Mouse (Mus musculus) left cerebral cortex, postnatal 14 days (tissue): ENCODE measurements around the gene Usp32. TPM values are rescaled to one million over a fixed set of nuclear protein-coding genes. Genes with fewer than 3 reads are reported as not detected.

Experiments used
- DNase-seq, 2 experiments: peaks; one replicate each; pipeline ENCODE4 v3.0.0; 2021 to 2022; ENCODE audit warnings: low spot score in 2 of 2, mixed read lengths in 1 of 2
- intact Hi-C: fragments of 180-260 bp; cut with DNase I; formaldehyde crosslinking; loops from one replicate; pipeline ENCODE4 v1.15.1; 2025
- total RNA-seq, 2 experiments: library from RNA; stranded (reverse); gene quantifications; 2 replicates each; pipeline ENCODE4 v1.2.3; 2021

Gene Usp32
- total RNA-seq, 2 experiments from 2014 or later = 92.5 to 99.8 TPM

DNA sequence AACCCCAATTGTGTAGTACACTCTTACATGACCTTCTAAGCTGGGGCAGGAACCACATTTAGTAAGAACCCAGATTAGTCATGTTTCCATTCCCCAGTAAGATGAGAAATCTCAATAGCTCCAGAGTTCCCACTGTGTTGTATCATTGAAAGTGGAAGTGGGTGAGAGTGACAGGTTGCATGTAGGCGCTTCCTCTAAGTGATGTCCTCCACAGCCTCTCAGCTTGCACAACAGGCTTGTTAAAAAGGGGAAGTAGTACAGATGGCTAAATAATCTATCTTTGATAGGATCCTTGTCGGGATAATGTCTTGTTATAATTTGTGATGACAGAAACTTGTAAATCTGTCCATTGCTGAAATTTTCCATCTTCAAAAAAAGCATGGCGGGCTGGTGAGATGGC lies 136.4 kb downstream of the Usp32 start:
- DNase-seq = peak; percentile 18 to 21
- intact Hi-C loops = no loop called here

DNA sequence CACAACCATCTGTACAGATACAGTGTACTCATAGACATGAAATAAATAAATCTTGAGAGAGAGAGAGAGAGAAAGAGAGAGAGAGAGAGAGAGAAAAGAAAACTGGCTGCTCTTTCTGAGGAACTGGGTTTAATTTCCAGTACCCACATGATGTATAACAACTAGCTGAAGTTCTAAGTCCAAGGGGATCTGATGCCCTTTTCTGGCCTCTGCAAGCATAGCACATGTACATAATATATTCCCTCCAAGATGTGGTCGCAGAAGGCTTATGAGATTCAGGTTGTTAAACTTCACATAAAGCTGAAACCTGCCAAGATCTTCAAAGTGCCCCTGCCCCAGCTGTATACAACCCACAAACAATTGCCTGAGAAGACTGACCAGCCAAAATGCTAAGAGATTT lies 144.7 kb downstream of the Usp32 start:
- intact Hi-C loops = no loop called here
- DNase-seq = no peak

DNA sequence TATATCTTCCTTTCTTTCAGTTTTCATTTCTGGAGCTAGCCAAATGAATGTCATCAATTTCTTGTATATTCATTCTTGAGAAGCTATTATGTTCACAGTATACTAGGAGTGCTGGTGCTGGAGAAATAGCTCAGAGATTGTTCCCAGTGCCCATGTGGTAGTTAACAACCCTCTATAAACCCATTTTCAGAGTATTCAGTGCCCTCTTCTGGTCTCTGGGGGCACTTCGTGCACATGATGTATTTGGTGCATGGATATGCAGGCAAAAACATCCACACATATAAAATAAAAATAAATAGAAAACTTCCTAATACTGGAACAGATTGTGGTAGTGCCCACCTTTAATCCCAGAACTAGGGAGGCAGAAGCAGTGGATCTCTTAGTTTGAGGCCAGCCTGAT lies 147.0 kb downstream of the Usp32 start:
- intact Hi-C loops = no loop called here
- DNase-seq = no peak

DNA sequence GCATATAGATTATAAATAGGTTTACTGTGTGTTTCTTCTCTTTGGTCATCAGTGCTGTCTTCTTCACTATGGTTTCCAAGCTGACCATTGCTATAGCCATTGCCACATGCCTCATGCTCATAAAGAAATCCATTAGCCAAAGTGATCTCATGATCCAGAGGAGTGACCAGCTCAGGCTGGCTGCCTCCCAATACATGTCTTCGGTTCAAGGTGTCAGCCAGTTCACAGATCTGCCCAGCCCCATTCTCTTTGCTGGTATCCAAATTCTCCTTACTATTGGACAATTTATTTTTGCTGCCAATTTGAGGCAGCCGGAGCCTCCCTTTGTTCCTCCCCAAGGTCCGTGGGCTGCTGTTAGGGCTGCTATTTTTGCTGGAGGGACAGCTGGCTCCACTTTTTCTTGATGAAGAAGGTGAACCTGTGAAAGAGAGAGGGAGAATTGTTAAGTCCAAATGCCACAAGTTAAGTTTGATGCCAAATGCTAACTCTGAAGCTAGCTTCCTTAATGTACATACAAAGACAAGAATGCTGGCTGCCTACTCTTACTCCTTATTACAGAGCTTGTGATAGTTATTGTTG lies 151.5 kb downstream of the Usp32 start:
- no peak for DNase-seq
- intact Hi-C loops = no loop called here

DNA sequence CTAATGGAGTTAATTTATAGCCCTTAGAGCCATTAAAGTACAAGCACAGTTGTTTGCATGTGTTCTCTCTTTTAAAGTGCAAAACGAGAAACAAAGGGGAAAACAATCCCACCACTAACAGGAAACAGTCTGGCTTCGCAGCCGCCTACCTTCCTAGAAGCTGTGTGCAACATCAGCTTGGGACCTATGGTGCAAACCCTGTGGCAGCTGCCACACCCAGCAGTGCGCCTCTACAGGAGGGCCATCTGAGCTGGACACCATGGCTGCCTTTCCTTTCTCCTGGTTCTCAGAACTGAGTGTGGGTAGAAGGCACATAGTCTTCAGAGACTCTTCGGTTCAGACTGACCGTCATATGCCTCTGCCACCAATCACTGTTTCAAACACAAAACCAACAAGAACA lies 154.5 kb downstream of the Usp32 start:
- intact Hi-C loops = no loop called here
- no peak for DNase-seq

DNA sequence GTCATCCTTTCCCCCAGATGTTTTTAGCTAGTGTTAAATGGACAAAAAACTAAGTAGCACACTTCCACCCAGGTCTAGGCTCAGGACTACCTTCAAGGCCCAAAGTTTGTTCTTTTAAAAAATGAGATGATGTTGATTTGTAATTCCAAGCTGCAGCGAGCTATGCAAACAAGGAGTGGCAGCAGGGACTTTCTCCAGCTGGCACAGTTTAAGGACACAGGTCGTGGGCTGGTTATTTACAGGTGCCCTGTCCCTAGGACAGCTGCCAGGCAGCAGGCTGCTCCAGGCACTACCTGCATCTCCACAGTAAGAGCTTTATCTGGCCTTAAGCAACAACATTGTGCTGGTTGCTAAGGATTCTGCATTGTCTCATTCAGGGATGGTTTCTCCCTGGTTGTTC lies 159.3 kb downstream of the Usp32 start:
- no peak for DNase-seq

DNA sequence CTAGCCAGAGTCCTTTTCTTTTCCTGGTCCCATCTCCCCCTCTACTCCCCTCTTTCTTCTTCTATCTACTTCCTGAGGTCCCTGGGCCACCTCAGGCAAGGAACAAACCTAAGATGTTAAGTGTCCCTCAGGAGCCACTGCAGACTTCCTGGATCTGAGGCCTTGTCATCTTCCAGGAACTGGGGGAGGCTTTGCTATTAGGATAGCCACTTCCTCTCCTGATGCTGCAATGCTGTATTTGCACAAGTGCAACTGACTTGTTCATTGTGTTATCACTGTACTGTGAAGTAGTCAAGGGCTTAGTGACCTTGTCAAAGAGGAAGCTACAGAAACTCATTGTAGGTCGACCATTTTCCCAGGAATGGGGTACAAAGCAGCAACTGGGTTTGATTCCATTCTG lies 160.6 kb downstream of the Usp32 start:
- intact Hi-C loops = loop anchor here (2.0 kb wide), 1 partner anchor 61 kb away; no protein-coding TSS in a partner anchor
- no peak for DNase-seq

More for the DNA sequence above, 159.3 kb downstream of the Usp32 start:
- intact Hi-C loops = no loop called here

DNA sequence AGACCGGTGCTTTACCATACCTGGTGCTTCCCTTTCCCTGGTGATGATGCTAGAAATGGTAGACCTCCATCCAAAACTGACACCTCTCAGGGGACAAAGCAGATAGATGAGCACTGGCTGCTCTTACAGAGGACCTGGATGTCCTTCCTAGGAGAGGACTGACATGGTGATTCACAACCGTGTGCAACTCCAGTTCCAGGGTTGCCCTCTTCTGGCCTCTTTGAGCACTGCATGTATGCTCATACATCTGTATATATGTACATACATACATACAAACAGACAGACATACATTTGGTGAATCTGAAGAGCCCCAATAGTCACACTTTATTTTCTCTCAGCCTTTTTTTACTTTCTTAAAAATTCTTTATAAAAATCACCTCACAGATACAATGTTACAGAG lies 161.8 kb downstream of the Usp32 start:
- intact Hi-C loops = loop anchor here (2.0 kb wide), 1 partner anchor 59 kb away; no protein-coding TSS in a partner anchor

DNA sequence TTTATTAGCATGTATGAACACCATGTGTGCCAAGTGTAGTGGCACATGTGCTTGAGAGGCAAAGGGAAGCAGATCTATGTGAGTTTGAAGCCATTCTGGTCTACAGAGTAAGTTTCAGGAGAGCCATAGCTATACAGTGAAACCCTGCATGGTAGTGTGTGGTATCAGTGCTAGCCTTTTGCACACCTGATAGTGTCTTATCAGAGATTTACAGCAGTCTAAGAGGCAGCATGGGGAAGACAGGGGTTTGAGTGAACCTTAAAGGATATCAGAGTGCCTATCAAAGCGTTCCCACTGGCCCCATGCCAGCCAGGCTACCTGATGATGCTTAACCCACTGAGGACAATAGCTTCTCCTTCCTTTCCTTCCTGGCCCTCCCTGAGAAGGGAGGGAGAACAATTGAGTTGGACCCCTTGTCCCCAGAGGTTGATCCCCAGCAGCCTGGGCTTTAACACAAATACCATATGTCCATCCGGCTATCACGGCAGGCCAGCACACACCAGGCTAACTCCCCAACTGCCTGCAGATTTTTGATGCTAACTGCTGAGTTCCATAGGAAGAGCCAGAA lies 162.5 kb downstream of the Usp32 start:
- intact Hi-C loops = no loop called here
- no peak for DNase-seq

More for the DNA sequence above, 161.8 kb downstream of the Usp32 start:
- DNase-seq = peak; percentile 68

DNA sequence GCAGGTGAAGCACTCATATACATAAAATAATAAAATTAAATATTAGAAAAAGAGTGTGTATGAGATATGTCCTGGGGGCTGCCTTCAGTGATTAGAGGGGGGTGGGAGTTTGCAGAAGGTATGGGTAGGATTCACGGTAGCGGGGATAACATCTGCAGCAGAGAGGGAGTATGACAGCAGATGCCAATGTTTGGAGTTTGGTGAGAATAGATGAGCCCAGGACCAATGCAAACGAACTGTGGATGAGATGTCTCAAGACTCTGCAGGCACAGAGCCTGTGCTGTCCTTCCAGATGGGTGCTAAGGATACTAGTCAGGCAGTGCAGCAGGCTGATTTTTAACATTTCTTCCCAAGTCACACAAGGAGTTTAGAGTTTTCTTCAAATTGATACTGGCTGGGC lies 163.3 kb downstream of the Usp32 start:
- intact Hi-C loops = no loop called here

DNA sequence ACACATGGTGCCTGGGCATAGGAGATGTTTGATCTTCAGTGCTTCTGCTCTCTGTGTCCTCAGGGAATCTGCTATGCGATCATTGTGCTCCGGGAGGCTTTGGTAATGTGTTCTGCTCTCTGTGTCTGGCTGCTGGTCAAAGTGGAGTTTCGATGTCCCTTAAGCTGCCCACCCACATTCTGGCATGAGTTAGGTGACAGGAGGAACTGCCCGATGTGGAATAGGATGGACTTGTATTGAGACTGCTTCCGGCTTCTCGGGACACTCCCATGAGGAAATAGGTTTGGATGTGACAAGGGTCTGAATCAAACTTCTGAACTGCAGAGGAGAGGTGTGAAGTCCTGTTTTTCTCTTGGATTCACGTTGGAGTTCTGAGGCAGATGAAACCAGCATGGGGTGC lies 165.4 kb downstream of the Usp32 start:
- intact Hi-C loops = no loop called here
- no peak for DNase-seq

More for the DNA sequence above, 163.3 kb downstream of the Usp32 start:
- DNase-seq = no peak

DNA sequence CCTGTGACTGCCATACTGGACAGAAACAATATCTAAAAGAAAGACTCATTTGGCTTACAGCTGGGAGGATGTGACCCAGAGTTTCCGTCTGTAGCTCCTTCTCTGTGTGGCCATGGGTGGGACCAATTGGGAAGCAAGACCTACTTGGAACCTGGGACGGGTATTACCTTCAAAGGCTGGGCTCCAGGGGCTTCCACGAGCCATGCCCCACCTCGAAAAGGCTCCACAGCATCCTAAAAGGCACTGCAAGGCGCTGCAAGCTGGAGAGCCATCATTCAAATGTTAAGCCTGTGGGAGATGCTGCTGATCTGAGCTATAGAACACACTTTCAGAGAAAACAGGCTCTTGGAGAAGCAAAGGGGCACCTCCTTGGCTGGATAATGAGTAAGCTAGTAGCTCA lies 166.3 kb downstream of the Usp32 start:
- DNase-seq = no peak
- intact Hi-C loops = no loop called here

DNA sequence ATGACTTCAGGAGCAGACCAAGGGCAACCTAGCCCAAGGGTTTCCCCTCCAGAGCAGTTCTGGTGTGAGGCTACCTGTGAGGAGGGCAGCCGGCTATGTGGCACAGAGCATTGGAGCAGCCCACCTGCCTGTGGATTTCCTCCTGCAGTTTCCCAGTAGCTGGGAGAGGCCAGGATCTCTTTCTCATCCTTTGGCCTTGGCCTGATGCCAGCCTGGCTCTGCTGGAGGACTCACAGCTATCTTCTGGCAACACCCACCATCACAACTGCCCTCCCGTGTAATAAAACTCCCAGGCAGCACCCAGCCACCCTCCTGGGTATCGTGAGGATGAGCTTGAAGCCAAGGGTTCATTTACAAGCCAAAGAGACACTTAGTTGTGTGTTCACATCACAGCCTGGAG lies 167.9 kb downstream of the Usp32 start:
- intact Hi-C loops = no loop called here
- no peak for DNase-seq

DNA sequence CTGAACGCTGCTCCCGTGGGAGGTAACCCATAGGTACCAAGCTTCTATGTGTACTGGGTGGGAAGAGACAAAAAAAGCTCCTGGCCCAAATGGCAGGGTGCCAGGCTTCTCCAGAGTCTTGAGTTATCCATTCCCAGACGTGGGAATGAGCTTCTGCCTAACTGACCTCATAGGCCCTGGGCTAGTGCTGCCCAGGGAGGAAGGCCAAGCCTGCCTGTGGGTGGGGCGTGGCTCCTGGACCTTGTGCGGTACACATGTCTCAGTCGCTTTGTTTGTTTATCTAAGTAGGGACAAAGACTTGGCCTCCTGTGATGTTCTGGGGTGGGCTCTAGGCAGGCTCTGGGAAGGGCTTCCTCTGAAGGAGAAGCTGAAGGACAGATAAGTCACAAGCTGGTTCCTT lies 171.2 kb downstream of the Usp32 start:
- peak; percentile 52 to 68 for DNase-seq
- intact Hi-C loops = no loop called here

DNA sequence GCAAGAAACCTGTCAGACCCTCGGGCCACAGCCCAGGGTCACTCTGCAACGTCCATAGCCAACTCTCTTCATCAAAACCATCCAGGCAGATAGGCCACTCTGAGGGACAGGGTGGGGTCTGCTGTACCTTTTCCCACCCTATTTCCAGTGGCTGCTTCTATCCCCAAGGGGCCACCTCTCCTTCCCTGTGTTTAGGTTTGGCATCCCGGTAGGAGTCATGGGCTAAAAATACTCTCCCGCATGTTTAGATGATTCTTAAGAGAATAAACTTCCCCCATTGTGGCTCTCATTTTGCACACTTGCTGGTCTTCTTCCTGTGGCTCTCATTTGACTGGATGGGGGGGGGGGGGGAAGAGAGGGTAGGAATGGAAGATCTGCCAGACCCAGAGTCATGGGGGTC lies 171.7 kb downstream of the Usp32 start:
- intact Hi-C loops = no loop called here
- DNase-seq = no peak

DNA sequence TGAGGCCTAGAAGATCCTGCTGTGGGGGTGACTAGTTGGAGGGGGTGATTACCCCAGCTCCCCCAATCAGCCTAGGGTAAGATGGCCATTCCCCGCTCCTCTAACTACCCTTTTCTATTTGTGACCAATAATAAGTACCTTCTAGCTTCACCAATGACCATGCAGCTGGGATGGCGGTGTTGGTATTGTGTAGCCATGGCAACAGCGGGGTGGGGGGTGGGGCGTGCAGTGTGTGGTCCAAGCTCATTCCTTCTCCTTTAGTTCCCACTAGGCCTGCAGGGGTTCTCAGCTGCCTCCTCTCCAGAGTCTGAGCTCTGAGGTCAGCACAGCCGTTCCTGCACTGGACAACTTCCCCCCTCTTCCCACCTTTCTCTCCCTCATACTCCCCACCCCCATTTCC lies 172.8 kb downstream of the Usp32 start:
- intact Hi-C loops = no loop called here
- no peak for DNase-seq

DNA sequence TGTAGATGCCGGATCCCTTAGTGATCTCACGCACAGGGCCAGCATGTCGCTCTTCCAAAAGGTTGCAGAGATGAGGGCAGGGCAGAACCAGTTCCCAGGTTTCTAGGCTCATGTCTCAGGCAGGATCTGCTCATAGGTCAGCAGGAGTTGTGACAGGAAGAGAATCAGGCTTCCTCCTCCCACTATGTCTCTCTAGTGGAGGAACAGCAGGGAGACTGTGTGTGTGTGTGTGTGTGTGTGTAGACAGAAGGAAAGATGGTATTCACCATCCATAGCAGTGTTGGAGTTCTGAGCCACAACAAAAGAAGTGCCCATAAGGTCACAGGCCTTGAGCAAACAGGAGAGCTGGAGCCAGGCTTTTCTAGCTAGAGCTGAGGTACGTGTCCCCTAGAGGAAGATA lies 173.3 kb downstream of the Usp32 start:
- DNase-seq = peak in 1 of 2 experiments; percentile 60
- intact Hi-C loops = no loop called here

DNA sequence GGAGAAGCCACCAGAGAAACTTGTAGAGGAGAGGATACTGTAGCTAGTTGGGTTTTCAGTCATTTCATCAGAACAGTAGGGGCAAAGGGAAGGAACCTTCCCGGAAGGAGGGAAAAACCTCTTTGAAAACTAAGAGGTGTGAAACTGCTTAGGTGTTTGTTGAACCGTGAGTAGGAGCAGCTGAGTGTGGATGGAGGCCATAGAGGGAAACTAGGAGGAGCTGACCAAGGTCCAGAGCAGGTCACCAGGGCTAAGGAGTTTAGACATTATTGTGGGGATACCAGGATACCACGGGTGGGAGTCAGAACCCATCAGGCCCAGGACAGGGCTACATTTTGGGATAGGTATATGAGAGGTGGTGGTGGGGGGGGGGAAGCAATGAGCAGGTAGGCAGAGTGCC lies 176.4 kb downstream of the Usp32 start:
- intact Hi-C loops = no loop called here
- DNase-seq = no peak

DNA sequence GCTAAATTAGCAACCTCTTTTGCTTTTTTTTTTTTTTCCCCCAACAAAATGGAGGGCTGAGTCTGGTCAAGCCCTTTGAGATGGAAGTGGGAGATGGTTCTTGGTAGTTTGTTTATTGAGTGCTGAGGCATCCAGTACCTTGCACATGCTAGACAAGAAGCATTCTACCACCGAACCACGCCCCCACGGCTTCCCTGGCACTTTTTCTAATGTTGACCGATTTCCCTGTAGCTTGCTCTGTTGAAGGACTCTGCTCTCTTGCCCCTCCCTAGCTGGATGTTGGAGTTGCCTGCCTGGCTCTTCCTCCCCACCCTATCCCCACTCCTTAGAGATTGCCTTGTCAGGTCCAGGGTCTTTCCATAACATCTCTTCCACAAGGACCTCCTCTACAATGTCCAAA lies 177.4 kb downstream of the Usp32 start:
- DNase-seq = no peak
- intact Hi-C loops = no loop called here

DNA sequence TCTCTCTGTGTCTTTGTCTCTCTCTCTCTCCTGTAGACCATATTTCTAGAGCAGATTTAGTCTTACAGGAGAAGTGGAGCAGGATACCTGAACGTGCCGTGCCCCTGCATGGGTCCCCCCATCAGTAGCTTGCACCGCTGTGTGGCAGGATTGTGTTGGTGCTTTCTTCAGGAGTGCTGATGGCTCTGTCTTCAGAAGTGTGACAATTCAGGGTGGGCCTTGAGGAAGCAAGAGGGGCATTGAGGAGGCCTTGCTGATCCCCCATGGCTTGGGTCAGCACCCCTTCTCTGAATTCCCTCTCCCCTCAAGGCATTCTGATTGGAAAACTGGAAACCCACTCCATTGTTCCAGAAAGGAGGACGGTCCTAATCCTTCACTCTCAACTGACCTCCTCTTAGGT lies 178.4 kb downstream of the Usp32 start:
- DNase-seq = no peak
- intact Hi-C loops = no loop called here

DNA sequence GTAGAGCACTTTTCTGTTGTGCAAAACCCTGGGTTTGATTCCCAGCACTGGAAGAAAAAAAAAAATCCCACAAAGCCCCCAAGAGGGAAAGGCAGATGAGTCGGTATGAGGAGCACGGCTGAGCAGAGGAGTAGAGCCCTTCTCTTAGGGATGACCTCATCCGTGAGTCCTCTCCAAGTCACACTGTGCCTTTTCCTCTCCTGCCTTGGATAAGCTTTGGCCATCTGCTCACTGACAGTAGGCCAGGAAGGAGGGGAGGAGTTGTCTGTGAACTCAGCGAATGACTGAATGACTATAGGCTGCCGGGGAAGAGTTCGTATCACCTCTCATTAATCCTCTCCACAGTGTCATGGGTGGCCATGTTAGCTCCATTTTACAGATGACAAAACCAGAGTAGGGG lies 179.2 kb downstream of the Usp32 start:
- no peak for DNase-seq
- intact Hi-C loops = no loop called here

DNA sequence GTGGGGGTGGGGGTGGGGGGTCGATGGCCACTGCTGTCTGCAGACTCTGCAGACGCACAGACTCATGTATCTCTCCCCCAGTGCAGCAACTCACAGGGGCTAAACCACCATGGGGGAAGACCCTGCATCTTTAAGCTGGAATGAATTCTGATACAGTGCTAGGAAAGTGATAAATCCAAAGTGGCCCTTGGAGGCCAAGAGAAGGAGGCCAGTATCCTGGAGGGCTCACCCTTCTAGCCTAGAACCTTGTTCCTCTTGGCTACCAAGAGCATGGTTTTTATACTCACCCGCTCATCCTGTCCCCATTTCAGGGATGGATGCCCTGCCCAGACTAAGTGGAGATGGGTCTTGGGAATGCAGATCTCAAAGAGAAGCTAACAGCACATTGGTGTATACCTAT lies 179.7 kb downstream of the Usp32 start:
- no peak for DNase-seq
- intact Hi-C loops = no loop called here
